Mouse (Mus musculus) embryonic facial prominence, embryonic 15.5 days (tissue): ENCODE measurements around the gene Cpa2. TPM values are rescaled to one million over a fixed set of nuclear protein-coding genes. Genes with fewer than 3 reads are reported as not detected.

Experiments
- ATAC-seq: fragments of 200-750 bp; cut with Nextera tagmentation; 2 replicates; pipeline ENCODE4 v1.8.0; 2017; ENCODE audit warnings: low read depth, moderate TSS enrichment; ENCODE audit not compliant: insufficient number of reproducible peaks, low FRiP score, low TSS enrichment
- H3K27ac ChIP-seq: fragments of 300-500 bp; sonication (generic); replicated peaks from 2 replicates; pipeline ENCODE4 v1.5.1; 2015; ENCODE audit warnings: mild to moderate bottlenecking, inconsistent platforms
- H3K27me3 ChIP-seq: fragments of 300-500 bp; sonication (generic); 2 replicates; pipeline ENCODE4 v1.6.1; 2015; ENCODE audit warnings: inconsistent platforms
- H3K36me3 ChIP-seq: fragments of 300-500 bp; sonication (generic); 2 replicates; pipeline ENCODE4 v1.6.1; 2015; ENCODE audit warnings: mild to moderate bottlenecking, inconsistent platforms
- H3K4me1 ChIP-seq: fragments of 300-500 bp; sonication (generic); 2 replicates; pipeline ENCODE4 v1.6.1; 2015; ENCODE audit warnings: inconsistent platforms
- H3K4me2 ChIP-seq: fragments of 300-500 bp; sonication (generic); replicated peaks from 2 replicates; pipeline ENCODE4 v1.6.1; 2015; ENCODE audit warnings: mild to moderate bottlenecking, inconsistent platforms
- H3K4me3 ChIP-seq: fragments of 300-500 bp; sonication (generic); replicated peaks from 2 replicates; pipeline ENCODE4 v1.5.1; 2015; ENCODE audit warnings: mild to moderate bottlenecking, inconsistent platforms
- H3K9ac ChIP-seq: fragments of 300-500 bp; sonication (generic); 2 replicates; pipeline ENCODE4 v1.6.1; 2015; ENCODE audit warnings: inconsistent platforms
- H3K9me3 ChIP-seq: fragments of 300-500 bp; sonication (generic); replicated peaks from 2 replicates; pipeline ENCODE4 v1.6.1; 2016; ENCODE audit warnings: inconsistent platforms
- WGBS: fragments of 180-500 bp; shearing (Covaris S2); methylation state at CpG from one replicate; pipeline ENCODE4 v1.1.7; 2015; 5-methylcytosine and 5-hydroxymethylcytosine counted together
- polyA plus RNA-seq: library from polyadenylated mRNA; unstranded; fragments of >200 nt; fragmentation: Nextera tagmentation; extraction: Ambion mirVana; gene quantifications from 2 replicates; pipeline ENCODE4 v1.2.1, GENCODE M21; 2015

Gene Cpa2
- 3.4 and 5.2 TPM in 2 replicates for polyA plus RNA-seq

DNA sequence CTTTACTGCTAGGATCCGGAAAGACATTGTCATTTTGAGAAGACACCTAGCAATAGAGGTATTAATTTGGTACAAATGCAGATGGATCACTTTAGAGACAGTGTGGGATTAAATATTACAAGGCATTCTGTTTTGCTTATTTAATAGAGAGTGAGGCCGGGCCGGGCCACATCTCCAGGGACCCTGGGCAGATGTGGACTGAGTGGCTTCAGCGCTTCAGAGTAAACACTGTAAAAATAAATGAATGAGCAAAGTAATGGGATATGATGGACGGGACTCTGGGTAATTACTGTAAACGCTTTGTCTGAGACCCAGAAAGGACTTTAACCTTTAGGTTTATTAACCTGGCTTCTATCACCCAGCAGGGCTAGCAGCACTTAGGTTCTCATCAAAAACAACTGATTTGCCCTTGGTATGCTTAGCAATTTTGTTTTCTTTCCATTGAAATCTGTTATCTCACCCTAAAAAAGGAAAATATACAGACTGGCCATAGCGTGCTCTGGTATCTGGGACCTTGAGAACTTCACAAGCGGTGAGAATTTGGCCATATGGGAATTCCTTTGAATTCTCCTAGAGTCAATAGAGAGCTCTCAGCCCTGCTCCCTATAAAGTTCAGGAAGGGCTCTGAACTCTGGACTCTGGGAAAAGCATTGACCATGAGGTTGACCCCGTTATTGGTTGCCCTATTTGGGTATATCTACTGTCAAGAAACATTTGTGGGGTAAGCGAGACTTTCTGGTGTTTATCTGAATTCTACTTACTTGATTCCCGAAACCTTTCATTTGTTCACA lies at the start of gene Cpa2:
TSS of gene Cpa2 (plus strand) at position 574 of the 791 bp plus-strand sequence.
- ATAC-seq: no peak
- no peak within 1 kb of the TSS for H3K4me2 ChIP-seq
- no peaks in the 10 kb centered on the region for H3K36me3 ChIP-seq
- no peak within 1 kb of the TSS for H3K9ac ChIP-seq
- peaks cover 41% of the 10 kb centered on the region for H3K4me1 ChIP-seq
- H3K4me3 ChIP-seq: no peak within 1 kb of the TSS
- H3K27ac ChIP-seq: no peak within 1 kb of the TSS; the same call in 1 of the 2 replicates
- whole genome bisulfite sequencing: 71% methylated on average over 11 of the region's 11 CpGs
- no peaks in the 10 kb centered on the region for H3K9me3 ChIP-seq
- no peaks in the 10 kb centered on the region for H3K27me3 ChIP-seq

DNA sequence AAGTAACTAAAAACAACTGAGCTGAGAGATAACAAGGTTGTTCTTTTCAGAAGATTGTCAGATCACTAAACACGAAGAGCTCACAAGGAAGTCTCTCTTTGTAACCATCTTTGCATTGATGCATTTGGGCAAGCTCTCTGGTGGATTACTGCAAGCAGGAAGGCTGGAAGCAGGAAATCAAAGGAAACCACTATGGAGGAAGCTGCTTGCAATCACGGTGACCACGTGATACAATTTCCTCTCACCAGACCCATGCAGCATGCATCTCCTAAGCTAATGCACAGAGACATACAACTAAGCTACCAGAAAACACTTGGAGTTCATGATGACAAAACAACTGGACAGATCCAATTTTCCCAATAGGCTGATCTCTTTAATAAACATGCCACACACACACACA lies 42.3 kb upstream of the Cpa2 start:
- no peaks in the 10 kb centered on the region for H3K9me3 ChIP-seq
- H3K36me3 ChIP-seq: peaks cover 44% of the 10 kb centered on the region
- WGBS: 59% methylated on average over 3 of the region's 3 CpGs
- no peak overlapping the region for H3K4me2 ChIP-seq
- ATAC-seq: no peak
- no peaks in the 10 kb centered on the region for H3K27me3 ChIP-seq
- H3K9ac ChIP-seq: no peak overlapping the region
- H3K4me1 ChIP-seq: no peaks in the 10 kb centered on the region
- no peak overlapping the region for H3K4me3 ChIP-seq
- no peak overlapping the region for H3K27ac ChIP-seq

DNA sequence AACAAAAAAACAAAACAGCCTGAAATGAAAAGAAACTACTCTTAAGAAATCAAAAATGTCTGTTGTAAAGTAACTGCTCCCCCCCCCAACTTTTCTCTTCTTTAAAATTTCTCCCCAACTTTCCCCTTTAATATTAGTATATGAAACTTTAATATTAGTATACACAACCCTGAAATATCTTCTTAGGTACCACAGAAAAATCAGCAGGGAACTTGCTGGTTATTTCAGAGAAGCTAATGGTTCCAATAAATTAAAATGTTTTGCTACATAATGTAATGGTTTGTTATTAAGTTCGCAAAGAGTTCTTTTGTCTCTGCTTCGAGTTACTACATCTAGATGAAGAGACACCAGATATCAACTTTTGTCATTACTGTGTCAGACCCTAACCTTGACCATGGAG lies 32.6 kb upstream of the Cpa2 start:
- Histone ChIP-seq H3K4me1 (peaks cover 7% of the 10 kb centered on the region), H3K9me3 (no peaks in the 10 kb centered on the region; the same call in 1 of the 2 replicates), H3K27me3 (no peaks in the 10 kb centered on the region), H3K36me3 (peaks cover 18% of the 10 kb centered on the region), H3K27ac (peak overlapping the region; percentile 99), H3K9ac (peak overlapping the region; percentile 85), H3K4me2 (peak overlapping the region; percentile 59), H3K4me3 (peak overlapping the region; percentile 60)
- WGBS: 5% methylated on average over 2 of the region's 2 CpGs
- ATAC-seq: no peak

DNA sequence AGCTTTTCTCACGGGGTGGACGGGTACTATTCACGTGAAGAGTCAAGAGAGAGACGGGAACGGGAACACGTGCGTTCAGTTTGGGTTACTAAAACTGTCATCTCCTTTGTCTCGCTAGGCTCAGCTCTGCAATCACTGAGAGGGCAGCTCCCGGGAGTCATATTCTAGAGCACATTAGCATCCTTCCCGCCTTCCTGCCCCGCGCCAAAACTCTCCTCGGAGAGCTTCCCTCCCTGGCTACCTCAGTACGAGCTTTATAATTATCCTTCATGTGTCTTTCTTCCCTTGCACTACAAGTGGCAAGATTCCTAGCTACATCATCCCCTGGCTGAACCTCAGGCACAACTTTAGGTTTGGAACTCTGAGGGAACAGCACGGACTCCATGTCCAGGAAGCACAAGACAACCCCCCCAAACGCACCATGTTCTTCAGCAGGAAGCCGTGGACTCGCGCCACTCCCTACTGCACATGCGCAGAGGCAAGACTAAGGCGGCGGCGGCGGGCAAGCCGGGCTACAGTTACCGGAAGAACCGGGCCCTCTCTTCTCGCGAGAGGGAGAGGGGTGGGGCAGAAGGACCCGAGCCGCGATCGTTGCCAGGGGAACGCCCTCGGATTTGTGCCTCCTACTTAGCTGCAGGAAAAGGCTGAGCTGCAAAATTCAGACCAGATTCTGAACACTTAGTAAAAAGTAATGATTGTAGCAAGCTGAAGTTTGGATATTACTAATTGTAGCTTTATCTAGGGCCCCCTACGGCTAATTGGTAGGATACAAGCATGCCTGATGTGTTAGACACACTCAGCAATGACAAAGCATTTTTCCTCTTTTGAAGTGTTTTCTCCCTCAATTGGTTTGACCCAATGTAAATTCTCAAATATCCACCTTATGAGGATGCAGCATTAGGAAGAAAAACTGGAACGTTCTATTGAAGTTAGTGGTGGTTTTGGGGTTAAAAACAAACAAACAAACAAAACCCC lies 31.8 kb upstream of the Cpa2 start, which contains the start of the genes Tmem209 and Ssmem1:
TSS of gene Tmem209 (minus strand) at position 519 of the 975 bp plus-strand sequence.
TSS of gene Ssmem1 (plus strand) at position 585 of the 975 bp plus-strand sequence.
- Histone ChIP-seq H3K27ac (peak within 1 kb of the TSS; percentile 99), H3K36me3 (peaks cover 13% of the 10 kb centered on the region; the same call in 1 of the 2 replicates), H3K4me3 (peak within 1 kb of the TSS; percentile 60), H3K9ac (peak within 1 kb of the TSS; percentile 85), H3K9me3 (no peaks in the 10 kb centered on the region; the same call in 1 of the 2 replicates), H3K4me2 (peak within 1 kb of the TSS; percentile 59), H3K4me1 (peaks cover 13% of the 10 kb centered on the region), H3K27me3 (no peaks in the 10 kb centered on the region)
- WGBS: under 1% methylated on average over 37 of the region's 37 CpGs
- peak; percentile 98 for ATAC-seq

DNA sequence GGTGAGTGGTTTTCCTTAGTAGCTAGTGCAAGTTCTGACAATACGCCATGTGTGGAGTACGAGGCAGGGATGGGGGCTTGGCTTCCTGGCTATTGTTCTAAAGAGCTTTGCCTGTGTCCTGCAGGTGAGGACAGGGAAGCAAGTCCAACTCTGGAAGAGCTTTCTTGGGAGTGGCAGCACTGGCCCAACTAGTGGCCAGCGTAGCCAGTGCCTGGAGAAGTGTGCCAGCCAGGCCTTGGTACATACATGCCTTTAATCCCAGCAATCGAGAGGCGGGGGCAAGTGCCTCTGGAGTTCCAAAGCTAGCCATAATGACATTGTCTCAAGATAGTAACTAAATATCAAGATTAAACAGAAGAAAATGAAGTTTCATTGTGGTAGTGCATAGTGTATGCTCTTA lies 31.1 kb upstream of the Cpa2 start:
- Histone ChIP-seq H3K27ac (peak overlapping the region; percentile 99), H3K9me3 (no peaks in the 10 kb centered on the region; the same call in 1 of the 2 replicates), H3K4me3 (no peak overlapping the region), H3K27me3 (no peaks in the 10 kb centered on the region), H3K4me2 (peak overlapping the region; percentile 59), H3K9ac (peak overlapping the region; percentile 24; the same call in 1 of the 2 replicates), H3K36me3 (peaks cover 9% of the 10 kb centered on the region; the same call in 1 of the 2 replicates), H3K4me1 (peaks cover 13% of the 10 kb centered on the region)
- no peak for ATAC-seq
- 67% methylated on average over 5 of the region's 5 CpGs for WGBS

DNA sequence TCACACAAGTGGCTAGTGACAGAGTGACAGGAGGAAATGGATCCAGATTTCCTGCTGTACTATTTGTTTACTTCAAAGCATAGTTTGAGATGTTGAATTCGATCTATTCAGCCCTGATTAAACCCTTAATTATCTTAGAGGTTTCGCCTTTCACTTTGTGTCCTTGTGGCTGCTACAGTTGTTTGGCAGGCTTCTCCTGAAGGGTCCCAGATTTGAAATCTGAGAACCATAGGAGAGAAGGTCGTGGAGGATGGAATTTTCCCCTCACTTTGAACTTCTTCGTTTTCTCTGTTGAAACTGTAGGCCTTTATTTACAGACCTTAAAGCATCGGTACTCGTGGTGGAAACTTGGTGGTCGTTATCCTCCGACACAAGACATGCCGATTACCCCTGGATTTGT lies 27.1 kb upstream of the Cpa2 start:
- H3K4me1 ChIP-seq: peaks cover 13% of the 10 kb centered on the region
- no peak overlapping the region for H3K9ac ChIP-seq
- peak overlapping the region; percentile 55 for H3K27ac ChIP-seq
- no peak for ATAC-seq
- no peaks in the 10 kb centered on the region for H3K27me3 ChIP-seq
- no peaks in the 10 kb centered on the region for H3K36me3 ChIP-seq
- WGBS: 9% methylated on average over 9 of the region's 9 CpGs
- H3K9me3 ChIP-seq: no peaks in the 10 kb centered on the region; the same call in 1 of the 2 replicates
- H3K4me2 ChIP-seq: no peak overlapping the region
- no peak overlapping the region for H3K4me3 ChIP-seq

DNA sequence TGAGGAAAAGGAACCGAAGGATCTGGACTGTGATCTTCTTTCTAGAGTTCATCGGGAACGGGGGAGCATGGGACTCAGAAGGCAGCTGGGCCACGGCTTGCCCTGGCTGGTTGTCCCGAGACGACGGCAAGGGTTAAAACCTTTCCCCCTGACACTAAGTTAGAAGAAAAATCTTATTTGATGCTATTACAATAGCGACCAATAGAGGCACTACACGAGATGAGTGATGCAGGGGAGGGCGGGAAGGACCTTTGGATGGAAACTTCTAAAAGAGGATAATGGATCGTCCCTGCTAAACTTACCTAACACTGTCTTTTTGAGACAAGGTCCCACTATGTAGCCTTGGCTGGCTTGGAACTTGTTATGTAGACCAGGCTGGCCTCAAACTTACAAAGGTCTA lies 21.0 kb upstream of the Cpa2 start:
- 66% methylated on average over 11 of the region's 11 CpGs for WGBS
- Histone ChIP-seq H3K36me3 (no peaks in the 10 kb centered on the region), H3K4me3 (no peak overlapping the region), H3K4me2 (no peak overlapping the region), H3K27ac (no peak overlapping the region), H3K9ac (no peak overlapping the region), H3K9me3 (no peaks in the 10 kb centered on the region), H3K4me1 (peaks cover 5% of the 10 kb centered on the region), H3K27me3 (no peaks in the 10 kb centered on the region)
- ATAC-seq: no peak

DNA sequence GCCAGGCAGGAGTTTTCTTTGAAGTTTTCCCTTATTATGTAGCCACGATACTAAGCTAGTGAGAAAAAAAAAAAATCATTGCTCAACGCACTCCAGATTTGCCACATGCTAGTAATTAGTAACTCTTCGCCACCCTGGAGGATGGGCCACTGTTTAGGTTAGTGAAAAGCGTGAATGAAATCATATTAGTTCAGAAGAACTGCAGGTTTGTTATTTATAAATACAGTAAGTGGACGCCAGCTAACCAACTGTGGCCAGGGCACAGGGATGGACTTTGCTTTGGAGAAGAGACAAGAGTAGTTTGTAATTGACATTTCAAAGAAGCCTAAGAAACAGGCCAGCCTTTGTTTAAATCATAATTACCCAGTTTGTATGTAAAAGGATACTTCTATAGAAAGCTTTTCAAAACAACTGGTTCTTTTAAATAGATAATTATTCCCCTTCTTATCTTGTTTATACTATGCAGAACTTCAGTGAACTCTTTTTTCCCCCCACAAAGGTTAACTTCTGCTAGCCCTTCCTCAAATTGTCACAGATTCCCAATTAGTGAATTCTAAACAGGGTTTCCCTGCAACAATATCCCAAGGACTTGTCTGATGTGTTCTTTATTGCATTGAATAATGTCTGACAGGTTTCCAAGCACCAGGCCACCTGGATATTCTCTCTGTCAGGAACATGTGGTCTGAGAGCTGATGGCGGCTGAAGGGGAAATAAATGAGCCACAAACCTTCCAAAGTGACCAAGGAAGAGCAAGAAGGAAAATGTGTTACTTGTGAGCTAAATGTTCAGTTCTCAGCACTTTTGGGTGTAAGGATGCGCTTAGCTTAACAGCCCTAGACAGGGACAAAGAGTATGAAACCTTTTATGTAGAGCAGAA lies 15.7 kb upstream of the Cpa2 start:
- H3K9me3 ChIP-seq: no peaks in the 10 kb centered on the region
- H3K4me2 ChIP-seq: no peak overlapping the region
- no peaks in the 10 kb centered on the region for H3K36me3 ChIP-seq
- WGBS: 37% methylated on average over 7 of the region's 7 CpGs
- no peaks in the 10 kb centered on the region for H3K27me3 ChIP-seq
- H3K4me3 ChIP-seq: no peak overlapping the region
- peak overlapping the region; percentile 85 for H3K27ac ChIP-seq
- peaks cover 34% of the 10 kb centered on the region for H3K4me1 ChIP-seq
- ATAC-seq: no peak
- no peak overlapping the region for H3K9ac ChIP-seq

DNA sequence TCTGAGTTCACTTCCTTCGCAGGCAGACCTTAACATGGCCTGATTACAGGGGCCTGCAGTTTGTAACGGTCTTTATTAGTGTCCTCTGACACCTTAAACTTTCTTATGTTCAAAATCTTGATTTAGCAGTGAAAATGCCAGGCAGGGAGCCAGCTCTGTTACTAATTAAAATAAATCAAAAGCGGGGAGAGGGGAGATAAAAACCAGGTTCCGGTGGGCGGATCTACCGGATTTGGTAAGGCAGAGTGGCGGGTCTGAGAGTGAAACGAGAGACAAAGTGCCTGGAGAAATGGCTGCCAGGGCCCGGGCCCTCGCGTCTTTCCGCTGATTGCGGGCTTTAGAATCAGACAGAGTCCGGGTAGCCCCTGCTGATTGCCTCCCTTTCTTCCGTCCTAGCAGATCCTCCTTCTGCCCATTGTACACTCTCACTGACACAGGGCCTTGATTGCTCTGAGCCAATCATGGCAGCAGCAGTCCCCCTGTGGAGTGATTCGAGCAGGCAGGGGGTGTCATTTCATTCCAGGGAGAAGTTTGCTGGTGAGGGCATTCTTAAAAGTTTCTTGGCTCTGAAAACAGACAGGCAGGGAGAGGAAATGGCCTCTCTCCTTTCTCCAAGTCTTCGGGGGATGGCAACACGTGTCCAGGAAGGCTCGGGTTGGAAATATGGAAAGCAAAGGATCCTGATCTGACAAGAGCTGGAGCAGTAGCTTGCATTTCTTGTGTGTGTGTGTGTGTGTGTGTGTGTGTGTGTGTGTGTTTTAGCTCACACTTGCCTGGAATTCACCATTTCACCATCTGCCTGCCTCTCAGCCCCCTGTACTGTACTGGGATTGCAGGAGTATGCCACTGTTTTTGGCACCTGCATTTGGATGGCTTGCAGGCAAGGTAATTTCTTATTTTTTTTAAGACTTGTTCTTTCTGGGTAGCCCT lies 14.5 kb upstream of the Cpa2 start:
- 0 out of 2 replicates have a peak, but pooled peaks have one; percentile 55 for ATAC-seq

More for the DNA sequence above, 14.5 kb upstream of the Cpa2 start:
- Histone ChIP-seq H3K9ac (no peak overlapping the region), H3K36me3 (no peaks in the 10 kb centered on the region), H3K4me1 (peaks cover 34% of the 10 kb centered on the region), H3K27ac (peak overlapping the region; percentile 85), H3K27me3 (no peaks in the 10 kb centered on the region), H3K4me3 (no peak overlapping the region), H3K4me2 (peak overlapping the region; percentile 30; the same call in 1 of the 2 replicates), H3K9me3 (no peaks in the 10 kb centered on the region)
- whole genome bisulfite sequencing: 12% methylated on average over 19 of the region's 19 CpGs
